Mouse (Mus musculus) hindbrain, embryonic 15.5 days (tissue): ENCODE measurements around the gene Olfr1107. TPM values are rescaled to one million over a fixed set of nuclear protein-coding genes. Genes with fewer than 3 reads are reported as not detected.

Source experiments
- ATAC-seq: fragments of 200-750 bp; cut with Nextera tagmentation; 2 replicates; pipeline ENCODE4 v1.8.0; 2017; ENCODE audit warnings: low read depth, moderate number of reproducible peaks, moderate TSS enrichment; ENCODE audit not compliant: low FRiP score
- H3K27ac ChIP-seq: fragments of 300-500 bp; sonication (generic); replicated peaks from 2 replicates; pipeline ENCODE4 v1.5.1; 2015; ENCODE audit warnings: mild to moderate bottlenecking, inconsistent platforms
- H3K27me3 ChIP-seq: fragments of 300-500 bp; sonication (generic); 2 replicates; pipeline ENCODE4 v1.6.1; 2015; ENCODE audit warnings: control low read depth, inconsistent platforms
- H3K36me3 ChIP-seq: fragments of 300-500 bp; sonication (generic); 2 replicates; pipeline ENCODE4 v1.6.1; 2015; ENCODE audit warnings: control low read depth, inconsistent platforms
- H3K4me1 ChIP-seq: fragments of 300-500 bp; sonication (generic); replicated peaks from 2 replicates; pipeline ENCODE4 v1.6.1; 2015; ENCODE audit warnings: control low read depth, inconsistent platforms
- H3K4me2 ChIP-seq: fragments of 300-500 bp; sonication (generic); 2 replicates; pipeline ENCODE4 v1.6.1; 2015; ENCODE audit warnings: moderate library complexity, mild to moderate bottlenecking, inconsistent platforms
- H3K4me3 ChIP-seq: fragments of 300-500 bp; sonication (generic); 2 replicates; pipeline ENCODE4 v1.5.1; 2015; ENCODE audit warnings: mild to moderate bottlenecking, inconsistent platforms
- H3K9ac ChIP-seq: fragments of 300-500 bp; sonication (generic); 2 replicates; pipeline ENCODE4 v1.6.1; 2015; ENCODE audit warnings: inconsistent platforms
- H3K9me3 ChIP-seq: fragments of 300-500 bp; sonication (generic); 2 replicates; pipeline ENCODE4 v1.6.1; 2016; ENCODE audit warnings: control low read depth, inconsistent platforms
- WGBS: fragments of 180-500 bp; shearing (Covaris S2); methylation state at CpG from one replicate; pipeline ENCODE4 v1.1.7; 2015; 5-methylcytosine and 5-hydroxymethylcytosine counted together
- polyA plus RNA-seq: library from polyadenylated mRNA; unstranded; fragments of >200 nt; fragmentation: Nextera tagmentation; extraction: Ambion mirVana; gene quantifications from 2 replicates; pipeline ENCODE4 v1.2.1, GENCODE M21; 2015

Olfr1107 gene
- polyA plus RNA-seq: not detected in 2 replicates

GRCm38 (mm10) chr2:87075717-87076116, at the start of gene Olfr1107:
Gene Olfr1107 (minus strand): TSS chr2:87075817.
- Histone ChIP-seq H3K9ac (no peak within 1 kb of the TSS), H3K4me1 (no peaks in the 10 kb centered on the region), H3K4me3 (no peak within 1 kb of the TSS), H3K4me2 (no peak within 1 kb of the TSS), H3K27ac (no peak within 1 kb of the TSS), H3K9me3 (no peaks in the 10 kb centered on the region), H3K27me3 (no peaks in the 10 kb centered on the region), H3K36me3 (no peaks in the 10 kb centered on the region)
- 91% methylated on average over 1 of the region's 1 CpGs for WGBS
- ATAC-seq: no peak

- H3K27me3 ChIP-seq: no peaks in the 10 kb centered on the region
- no peaks in the 10 kb centered on the region for H3K9me3 ChIP-seq
- no peak for ATAC-seq
- no peak within 1 kb of the TSS for H3K27ac ChIP-seq
- H3K4me1 ChIP-seq: no peaks in the 10 kb centered on the region
- H3K9ac ChIP-seq: no peak within 1 kb of the TSS
- H3K36me3 ChIP-seq: no peaks in the 10 kb centered on the region
- H3K4me2 ChIP-seq: no peak within 1 kb of the TSS
- H3K4me3 ChIP-seq: no peak within 1 kb of the TSS
Observed at GRCm38 (mm10) chr2:87114467-87114866, 38.9 kb upstream of the Olfr1107 start, which contains the start of gene Olfr259. Gene Olfr259 (minus strand): TSS chr2:87114567.

DNA sequence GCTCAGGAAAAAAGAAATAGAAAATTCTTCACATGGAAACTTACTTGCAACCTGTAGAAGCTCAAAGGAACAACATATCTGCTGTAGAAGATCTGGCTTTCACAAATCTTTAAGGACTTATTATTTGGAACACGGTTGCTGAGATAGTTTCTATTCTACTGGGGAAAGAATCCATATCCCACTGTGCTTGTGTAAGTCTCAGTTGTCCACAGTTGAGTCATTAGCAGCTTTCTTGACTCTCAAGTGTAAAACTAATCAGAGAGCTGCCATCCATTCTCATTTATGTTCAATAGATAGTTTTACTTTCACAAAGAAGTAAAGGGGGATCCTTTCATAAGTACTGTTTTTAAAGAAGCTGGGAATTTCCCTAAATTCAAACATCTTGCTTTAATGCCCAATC, 20.3 kb upstream of the Olfr1107 start, which contains the start of gene Olfr1109:
Gene Olfr1109, minus strand, starts transcription at position 101 of the 400 bp plus-strand sequence.
- H3K4me1 ChIP-seq: no peaks in the 10 kb centered on the region
- WGBS: 59% methylated on average over 1 of the region's 1 CpGs
- no peaks in the 10 kb centered on the region for H3K9me3 ChIP-seq
- H3K27ac ChIP-seq: no peak within 1 kb of the TSS
- no peak within 1 kb of the TSS for H3K4me3 ChIP-seq
- ATAC-seq: no peak
- H3K36me3 ChIP-seq: no peaks in the 10 kb centered on the region
- no peak within 1 kb of the TSS for H3K9ac ChIP-seq
- H3K27me3 ChIP-seq: no peaks in the 10 kb centered on the region
- no peak within 1 kb of the TSS for H3K4me2 ChIP-seq

DNA sequence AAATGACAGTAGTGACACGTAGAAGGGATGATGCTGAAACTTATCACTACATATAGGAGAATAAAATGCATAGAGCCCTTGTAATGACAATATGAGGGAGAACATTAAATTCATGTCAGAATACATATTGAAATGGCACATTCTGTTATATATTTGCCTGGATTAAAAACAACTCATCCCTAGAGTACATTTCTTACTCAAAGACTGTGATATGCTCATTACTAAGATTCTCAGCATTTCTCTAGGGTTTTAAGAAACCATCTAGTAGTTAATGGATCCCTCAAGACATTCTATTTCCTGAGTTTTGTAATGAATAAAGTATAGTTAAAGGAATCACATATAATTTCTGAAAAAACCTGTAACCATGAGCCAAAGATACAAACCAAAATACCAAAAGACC, 23.4 kb downstream of the Olfr1107 start, which contains the start of gene Olfr1106:
Gene Olfr1106, minus strand, starts transcription at position 101 of the 400 bp plus-strand sequence.
- no peak within 1 kb of the TSS for H3K4me3 ChIP-seq
- H3K4me1 ChIP-seq: no peaks in the 10 kb centered on the region
- H3K9ac ChIP-seq: no peak within 1 kb of the TSS
- H3K27me3 ChIP-seq: no peaks in the 10 kb centered on the region
- H3K27ac ChIP-seq: no peak within 1 kb of the TSS
- 82% methylated on average over 1 of the region's 1 CpGs for WGBS
- no peak for ATAC-seq
- H3K36me3 ChIP-seq: no peaks in the 10 kb centered on the region
- H3K4me2 ChIP-seq: no peak within 1 kb of the TSS
- H3K9me3 ChIP-seq: no peaks in the 10 kb centered on the region

DNA sequence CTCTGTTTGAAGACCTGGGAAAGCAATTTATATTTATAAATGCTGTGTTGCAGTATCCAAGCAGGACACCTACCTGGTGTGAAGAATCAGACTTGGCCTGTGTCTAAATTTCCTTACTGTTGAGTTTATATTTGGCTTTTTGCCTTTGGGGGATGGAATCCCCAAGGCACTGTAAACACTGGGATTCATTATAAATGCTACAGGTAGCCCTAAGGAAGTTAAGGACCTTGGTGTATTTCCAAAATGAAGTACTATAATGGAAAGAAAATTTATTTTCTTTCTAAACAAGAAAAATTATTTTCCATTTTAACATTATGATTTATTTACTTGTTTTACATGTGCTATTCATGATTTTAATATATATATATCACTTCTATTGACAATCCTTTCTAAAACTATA, 39.2 kb downstream of the Olfr1107 start, which contains the start of gene Olfr1105:
Gene Olfr1105, minus strand, starts transcription at position 101 of the 400 bp plus-strand sequence.
- no peak within 1 kb of the TSS for H3K27ac ChIP-seq
- H3K27me3 ChIP-seq: no peaks in the 10 kb centered on the region
- no peak within 1 kb of the TSS for H3K9ac ChIP-seq
- H3K36me3 ChIP-seq: no peaks in the 10 kb centered on the region
- H3K4me2 ChIP-seq: no peak within 1 kb of the TSS
- H3K4me1 ChIP-seq: no peaks in the 10 kb centered on the region
- no peaks in the 10 kb centered on the region for H3K9me3 ChIP-seq
- no peak for ATAC-seq
- no peak within 1 kb of the TSS for H3K4me3 ChIP-seq

GRCm38 (mm10) chr2:87026980-87027379, 48.6 kb downstream of the Olfr1107 start, which contains the start of gene Olfr1104:
Gene Olfr1104 (minus strand): TSS chr2:87027080.
- Histone ChIP-seq H3K9ac (no peak within 1 kb of the TSS), H3K4me2 (no peak within 1 kb of the TSS), H3K4me3 (no peak within 1 kb of the TSS), H3K27ac (no peak within 1 kb of the TSS), H3K36me3 (no peaks in the 10 kb centered on the region), H3K4me1 (no peaks in the 10 kb centered on the region), H3K9me3 (no peaks in the 10 kb centered on the region), H3K27me3 (no peaks in the 10 kb centered on the region)
- WGBS: 90% methylated on average over 1 of the region's 1 CpGs
- no peak for ATAC-seq

Other genes starting within 250 kb of the Olfr1107 start
- gene Olfr1095, start 224.1 kb downstream of the Olfr1107 start, polyA plus RNA-seq: not detected in 2 replicates
- gene Gm13723, start 201.0 kb downstream of the Olfr1107 start, polyA plus RNA-seq: not detected in 2 replicates
- gene Olfr1097, start 183.6 kb downstream of the Olfr1107 start, polyA plus RNA-seq: not detected in 2 replicates
- gene Olfr1098, start 151.3 kb downstream of the Olfr1107 start, polyA plus RNA-seq: not detected in 2 replicates
- gene Olfr1099, start 115.1 kb downstream of the Olfr1107 start, polyA plus RNA-seq: not detected in 2 replicates
- gene Olfr1100, start 95.9 kb downstream of the Olfr1107 start, polyA plus RNA-seq: not detected in 2 replicates
- not detected in 2 replicates for gene Olfr1101, start 84.6 kb downstream of the Olfr1107 start, polyA plus RNA-seq
- not detected in 2 replicates for gene Olfr1102, start 77.4 kb downstream of the Olfr1107 start, polyA plus RNA-seq
- not detected in 2 replicates for gene Olfr1104, start 48.7 kb downstream of the Olfr1107 start, polyA plus RNA-seq
- gene Olfr1105, start 39.3 kb downstream of the Olfr1107 start, polyA plus RNA-seq: not detected in 2 replicates
- not detected in 2 replicates for gene Olfr1106, start 23.5 kb downstream of the Olfr1107 start, polyA plus RNA-seq
- not detected in 2 replicates for gene Olfr1109, start 20.2 kb upstream of the Olfr1107 start, polyA plus RNA-seq
- not detected in 2 replicates for gene Olfr259, start 38.8 kb upstream of the Olfr1107 start, polyA plus RNA-seq
- gene Olfr1110, start 64.5 kb upstream of the Olfr1107 start, polyA plus RNA-seq: not detected in 2 replicates
- not detected in 2 replicates for gene Olfr1111, start 76.8 kb upstream of the Olfr1107 start, polyA plus RNA-seq
- gene Olfr1112, start 112.0 kb upstream of the Olfr1107 start, polyA plus RNA-seq: not detected in 2 replicates
- gene Olfr1113, start 133.2 kb upstream of the Olfr1107 start, polyA plus RNA-seq: not detected in 2 replicates
- gene Olfr1115, start 172.2 kb upstream of the Olfr1107 start, polyA plus RNA-seq: not detected in 2 replicates
- not detected in 2 replicates for gene Olfr1116, start 191.7 kb upstream of the Olfr1107 start, polyA plus RNA-seq
- not detected in 2 replicates for gene Olfr1118, start 231.8 kb upstream of the Olfr1107 start, polyA plus RNA-seq